Mouse (Mus musculus): ENCODE data around the gene Pgap1.

DNA sequence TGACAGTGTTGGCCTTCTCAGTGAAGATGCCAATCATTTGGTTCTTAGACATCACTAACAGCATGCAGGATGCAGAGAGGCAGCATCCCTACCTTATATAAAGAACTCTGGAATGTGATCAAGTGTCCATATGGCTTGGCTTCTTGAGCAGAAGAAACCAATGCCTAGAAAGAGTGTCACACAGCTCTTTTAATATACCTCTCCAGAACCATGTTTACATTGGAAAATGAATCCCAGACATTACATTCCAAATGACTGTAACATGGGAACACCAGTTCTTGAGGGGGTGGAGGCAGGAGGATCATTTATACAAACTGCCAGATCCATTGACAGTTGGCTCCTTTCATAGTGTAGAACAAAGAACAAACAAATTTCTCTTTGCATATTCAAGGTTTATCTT is 88.8 kb downstream of the Pgap1 start:
- TF ChIP-seq CTCF (conservative IDR thresholded peaks at IDR 0.05; ENCODE audit: insufficient read depth, insufficient read length, low read depth, low read length) (no peak), POLR2A (IDR thresholded peaks at IDR 0.05; ENCODE audit: low read depth, low read length) (no peak)
